Mouse (Mus musculus) forebrain, embryonic 13.5 days (tissue): ENCODE measurements around the gene Hoxa1. TPM values are rescaled to one million over a fixed set of nuclear protein-coding genes. Genes with fewer than 3 reads are reported as not detected.

Experiments used
- ATAC-seq: fragments of 200-750 bp; cut with Nextera tagmentation; 2 replicates; pipeline ENCODE4 v1.8.0; 2017
- H3K27ac ChIP-seq: fragments of 300-500 bp; sonication (generic); 2 replicates; pipeline ENCODE4 v1.5.1; 2015; ENCODE audit warnings: inconsistent platforms, mild to moderate bottlenecking, moderate library complexity
- H3K27me3 ChIP-seq: fragments of 300-500 bp; sonication (generic); 2 replicates; pipeline ENCODE4 v1.6.1; 2015; ENCODE audit warnings: mild to moderate bottlenecking, inconsistent platforms
- H3K36me3 ChIP-seq: fragments of 300-500 bp; sonication (generic); 2 replicates; pipeline ENCODE4 v1.6.1; 2015; ENCODE audit warnings: mild to moderate bottlenecking, inconsistent platforms; ENCODE audit not compliant: poor library complexity, severe bottlenecking
- H3K4me1 ChIP-seq: fragments of 300-500 bp; sonication (generic); 2 replicates; pipeline ENCODE4 v1.6.1; 2015; ENCODE audit warnings: inconsistent platforms
- H3K4me2 ChIP-seq: fragments of 300-500 bp; sonication (generic); 2 replicates; pipeline ENCODE4 v1.6.1; 2015; ENCODE audit warnings: inconsistent platforms, mild to moderate bottlenecking, moderate library complexity
- H3K4me3 ChIP-seq: fragments of 300-500 bp; sonication (generic); 2 replicates; pipeline ENCODE4 v1.5.1; 2015; ENCODE audit warnings: mild to moderate bottlenecking, inconsistent platforms
- H3K9ac ChIP-seq: fragments of 300-500 bp; sonication (generic); 2 replicates; pipeline ENCODE4 v1.6.1; 2015; ENCODE audit warnings: mild to moderate bottlenecking, inconsistent platforms
- H3K9me3 ChIP-seq: fragments of 300-500 bp; sonication (generic); replicated peaks from 2 replicates; pipeline ENCODE4 v1.6.1; 2016; ENCODE audit warnings: inconsistent platforms
- WGBS: fragments of 180-500 bp; shearing (Covaris S2); methylation state at CpG from one replicate; pipeline ENCODE4 v1.1.7; 2015; 5-methylcytosine and 5-hydroxymethylcytosine counted together
- polyA plus RNA-seq: library from polyadenylated mRNA; unstranded; fragments of >200 nt; fragmentation: Nextera tagmentation; extraction: Ambion mirVana; gene quantifications from 2 replicates; pipeline ENCODE4 v1.2.1, GENCODE M21; 2015

The Hoxa1 gene
- polyA plus RNA-seq, 1 experiment from 2014 or later, result not detected

GRCm38 (mm10) chr6:52160511-52161335 is 2.6 kb upstream of the Hoxa1 start:
- no peak overlapping the region for H3K4me3 ChIP-seq
- ATAC-seq, result no peak
- no peaks in the 10 kb centered on the region for H3K36me3 ChIP-seq
- no peak overlapping the region for H3K4me2 ChIP-seq
- H3K9me3 ChIP-seq, result no peaks in the 10 kb centered on the region
- no peak overlapping the region for H3K9ac ChIP-seq
- no peak overlapping the region for H3K27ac ChIP-seq
- 1% methylated on average over 30 of the region's 30 CpGs for WGBS
- peaks cover 99% of the 10 kb centered on the region for H3K27me3 ChIP-seq
- peaks cover 17% of the 10 kb centered on the region for H3K4me1 ChIP-seq

DNA sequence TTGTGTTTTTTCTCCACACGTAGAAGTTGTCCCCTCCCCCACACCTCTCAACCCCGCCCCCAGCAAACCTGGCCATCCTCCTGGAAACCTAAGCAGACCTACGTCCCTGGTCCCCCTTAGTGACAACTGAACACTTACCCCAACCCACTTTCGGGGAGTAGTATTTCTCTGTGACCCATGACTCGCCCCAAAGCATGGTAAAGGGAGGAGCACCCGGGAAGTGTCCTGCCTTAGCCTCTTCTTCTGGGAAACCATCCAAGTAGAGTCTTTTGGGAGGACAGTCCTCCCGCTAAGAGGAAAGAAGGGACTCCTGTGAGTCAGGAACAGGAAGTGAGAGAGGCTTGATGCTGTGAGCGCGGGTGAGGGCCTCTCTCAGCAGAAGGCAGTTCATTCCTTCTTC is 1.9 kb upstream of the Hoxa1 start:
- Histone ChIP-seq H3K27me3 (peaks cover 99% of the 10 kb centered on the region), H3K9me3 (no peaks in the 10 kb centered on the region), H3K9ac (no peak overlapping the region), H3K27ac (no peak overlapping the region), H3K4me1 (peaks cover 17% of the 10 kb centered on the region), H3K4me2 (no peak overlapping the region), H3K36me3 (no peaks in the 10 kb centered on the region), H3K4me3 (no peak overlapping the region)
- 7% methylated on average over 8 of the region's 9 CpGs for WGBS
- ATAC-seq, result no peak

DNA sequence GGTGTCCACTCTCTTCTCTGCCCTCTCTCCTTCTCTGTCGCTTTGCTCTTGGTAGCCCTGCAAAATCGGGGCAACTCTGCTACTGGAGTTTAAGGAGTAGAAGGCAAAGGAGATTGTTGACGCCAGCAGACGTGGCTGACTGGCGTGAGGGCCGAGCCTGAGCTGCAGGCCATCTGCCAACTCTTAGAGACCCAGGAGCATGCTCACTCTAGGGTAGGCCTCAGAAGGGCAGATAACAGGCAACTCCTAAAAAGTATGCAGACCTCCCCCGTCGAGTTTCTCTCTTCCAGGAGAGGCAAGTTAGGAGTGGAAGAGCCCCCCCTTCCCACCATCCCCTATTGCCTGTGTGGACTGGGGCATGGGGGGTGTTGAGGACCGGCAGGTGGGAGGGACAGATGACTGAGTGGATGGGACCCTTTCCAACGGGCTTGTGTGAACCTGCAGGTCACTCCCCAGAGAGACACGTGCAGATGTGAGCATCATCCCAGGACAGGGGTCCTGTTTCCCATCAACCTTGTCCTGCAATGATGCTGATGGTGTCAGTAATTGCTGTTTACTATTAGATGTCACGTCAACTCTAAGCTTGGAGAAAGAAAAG is 1.1 kb upstream of the Hoxa1 start:
- no peaks in the 10 kb centered on the region for H3K9me3 ChIP-seq
- H3K27me3 ChIP-seq, result peaks cover 99% of the 10 kb centered on the region
- H3K9ac ChIP-seq, result no peak overlapping the region
- peaks cover 17% of the 10 kb centered on the region for H3K4me1 ChIP-seq
- peak overlapping the region; percentile 52 for H3K4me3 ChIP-seq
- no peak for ATAC-seq
- 1% methylated on average over 12 of the region's 12 CpGs for WGBS
- no peak overlapping the region for H3K27ac ChIP-seq
- no peaks in the 10 kb centered on the region for H3K36me3 ChIP-seq
- peak overlapping the region; percentile 95 for H3K4me2 ChIP-seq

GRCm38 (mm10) chr6:52157466-52158275 is 446 bp downstream of the Hoxa1 start:
- 2% methylated on average over 32 of the region's 32 CpGs for WGBS
- no peak; the same call in 1 of the 2 replicates for ATAC-seq

GRCm38 (mm10) chr6:52156551-52157200 is 1.4 kb downstream of the Hoxa1 start:
- no peak overlapping the region for H3K9ac ChIP-seq
- H3K27me3 ChIP-seq, result peaks cover 100% of the 10 kb centered on the region
- ATAC-seq, result no peak
- 1% methylated on average over 20 of the region's 20 CpGs for WGBS
- H3K4me2 ChIP-seq, result no peak overlapping the region
- H3K27ac ChIP-seq, result no peak overlapping the region
- H3K9me3 ChIP-seq, result no peaks in the 10 kb centered on the region
- H3K36me3 ChIP-seq, result no peaks in the 10 kb centered on the region
- H3K4me3 ChIP-seq, result no peak overlapping the region
- peaks cover 17% of the 10 kb centered on the region for H3K4me1 ChIP-seq

More at GRCm38 (mm10) chr6:52157466-52158275, 446 bp downstream of the Hoxa1 start:
- H3K27me3 ChIP-seq, result peaks cover 99% of the 10 kb centered on the region
- H3K36me3 ChIP-seq, result no peaks in the 10 kb centered on the region
- no peak overlapping the region for H3K27ac ChIP-seq
- peaks cover 17% of the 10 kb centered on the region for H3K4me1 ChIP-seq
- peak overlapping the region; percentile 95 for H3K4me2 ChIP-seq
- H3K9me3 ChIP-seq, result no peaks in the 10 kb centered on the region
- H3K9ac ChIP-seq, result no peak overlapping the region
- peak overlapping the region; percentile 52 for H3K4me3 ChIP-seq

DNA sequence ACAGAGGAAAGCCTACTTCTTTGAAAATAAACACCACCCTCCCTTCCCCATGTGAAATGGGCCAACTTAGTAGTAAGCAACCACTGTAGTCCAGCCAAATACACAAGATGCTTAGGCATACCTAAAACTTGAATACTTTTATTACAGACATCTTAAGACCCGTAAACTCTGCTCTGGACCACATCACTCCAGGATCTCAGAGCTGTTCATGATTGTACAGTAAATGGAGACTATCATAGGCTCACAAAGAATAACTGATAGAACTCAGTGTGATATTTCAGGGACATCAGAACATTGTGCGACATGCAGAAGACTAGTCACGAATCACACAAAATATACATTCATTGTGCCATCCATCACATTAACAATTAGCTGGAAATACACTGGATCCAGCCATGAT is 2.6 kb downstream of the Hoxa1 start:
- H3K9ac ChIP-seq, result no peak overlapping the region
- H3K27me3 ChIP-seq, result peaks cover 100% of the 10 kb centered on the region
- H3K36me3 ChIP-seq, result no peaks in the 10 kb centered on the region
- no peak overlapping the region for H3K4me2 ChIP-seq
- H3K9me3 ChIP-seq, result no peaks in the 10 kb centered on the region
- H3K4me3 ChIP-seq, result no peak overlapping the region
- WGBS, result 33% methylated on average over 3 of the region's 3 CpGs
- H3K27ac ChIP-seq, result no peak overlapping the region
- peaks cover 14% of the 10 kb centered on the region for H3K4me1 ChIP-seq
- ATAC-seq, result no peak

GRCm38 (mm10) chr6:52154044-52154443 is 4.1 kb downstream of the Hoxa1 start:
- Histone ChIP-seq H3K36me3 (no peaks in the 10 kb centered on the region), H3K9me3 (peaks cover 5% of the 10 kb centered on the region; the same call in 1 of the 2 replicates), H3K9ac (no peak overlapping the region), H3K4me3 (no peak overlapping the region), H3K27ac (no peak overlapping the region), H3K4me1 (peaks cover 12% of the 10 kb centered on the region), H3K27me3 (peaks cover 100% of the 10 kb centered on the region), H3K4me2 (no peak overlapping the region)
- ATAC-seq, result no peak
- 3% methylated on average over 5 of the region's 5 CpGs for WGBS

DNA sequence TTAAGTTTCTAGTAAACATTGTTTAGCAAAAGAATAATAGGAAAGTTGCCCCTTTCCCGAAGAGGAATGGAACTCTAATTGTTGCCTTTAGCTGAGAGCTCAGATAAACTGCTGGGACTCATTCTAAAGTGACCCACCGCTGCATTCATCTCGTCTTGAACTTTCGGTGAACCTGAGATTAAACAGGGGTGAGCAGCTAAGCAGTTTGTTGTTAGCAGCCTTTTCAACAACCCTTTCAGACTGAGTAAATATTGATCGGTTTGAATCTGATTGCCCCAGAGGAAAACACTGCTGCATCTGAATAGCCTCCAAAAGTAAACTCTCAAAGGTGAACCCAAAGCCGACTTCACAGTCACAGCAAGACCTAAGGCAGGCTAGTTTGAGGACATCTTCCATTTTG is 4.8 kb downstream of the Hoxa1 start:
- ATAC-seq, result no peak

GRCm38 (mm10) chr6:52152226-52153193 is 5.6 kb downstream of the Hoxa1 start:
- H3K4me3 ChIP-seq, result no peak overlapping the region
- no peak overlapping the region for H3K27ac ChIP-seq
- H3K27me3 ChIP-seq, result peaks cover 99% of the 10 kb centered on the region
- WGBS, result 1% methylated on average over 16 of the region's 16 CpGs
- no peak overlapping the region for H3K4me2 ChIP-seq
- H3K36me3 ChIP-seq, result no peaks in the 10 kb centered on the region
- peaks cover 5% of the 10 kb centered on the region; the same call in 1 of the 2 replicates for H3K9me3 ChIP-seq
- no peaks in the 10 kb centered on the region for H3K4me1 ChIP-seq
- ATAC-seq, result no peak
- no peak overlapping the region for H3K9ac ChIP-seq

More for the DNA sequence above, 4.8 kb downstream of the Hoxa1 start:
- Histone ChIP-seq H3K4me2 (no peak overlapping the region), H3K36me3 (no peaks in the 10 kb centered on the region), H3K27ac (no peak overlapping the region), H3K4me3 (no peak overlapping the region), H3K4me1 (peaks cover 4% of the 10 kb centered on the region), H3K27me3 (peaks cover 99% of the 10 kb centered on the region), H3K9me3 (peaks cover 5% of the 10 kb centered on the region; the same call in 1 of the 2 replicates), H3K9ac (no peak overlapping the region)
- under 1% methylated on average over 6 of the region's 6 CpGs for WGBS

GRCm38 (mm10) chr6:52151571-52151970 is 6.5 kb downstream of the Hoxa1 start:
- Histone ChIP-seq H3K9me3 (peaks cover 5% of the 10 kb centered on the region; the same call in 1 of the 2 replicates), H3K27ac (no peak overlapping the region), H3K4me1 (no peaks in the 10 kb centered on the region), H3K27me3 (peaks cover 99% of the 10 kb centered on the region), H3K9ac (no peak overlapping the region), H3K36me3 (no peaks in the 10 kb centered on the region), H3K4me3 (no peak overlapping the region), H3K4me2 (no peak overlapping the region)
- ATAC-seq, result no peak
- 1% methylated on average over 4 of the region's 4 CpGs for WGBS
